Mouse (Mus musculus): Measurements from ENCODE around the gene Zbtb37. TPM values are rescaled to one million over a fixed set of nuclear protein-coding genes. Genes with fewer than 3 reads are reported as not detected.

Gene Zbtb37
- polyA plus RNA-seq, 1 experiment from 2014 or later: 10.5 TPM

GRCm38 (mm10) chr1:161041261-161042020 lies 6.8 kb upstream of the Zbtb37 start:
- H3K4me2 ChIP-seq (ENCODE audit: low read length): no peak overlapping the region
- 0 out of 2 replicates have a peak overlapping the region, but pooled peaks have one; percentile 24 for H3K27ac ChIP-seq (ENCODE audit: low read depth, low read length)
- peaks cover 72% of the 10 kb centered on the region for H3K36me3 ChIP-seq (ENCODE audit: control insufficient read depth, insufficient read depth, low read length)
- no peak overlapping the region for H3K9ac ChIP-seq (ENCODE audit: low read length)
- H3K4me1 ChIP-seq (ENCODE audit: control insufficient read depth, insufficient read depth, low read length): peaks cover 10% of the 10 kb centered on the region
- H3K9me3 ChIP-seq (replicated peaks; ENCODE audit: control insufficient read depth, low read length): no peaks in the 10 kb centered on the region
- no peak for ATAC-seq
- no peaks in the 10 kb centered on the region for H3K27me3 ChIP-seq (replicated peaks; ENCODE audit: control insufficient read depth, insufficient read depth, low read length)
- WGBS: 89% methylated on average over 7 of the region's 7 CpGs
- H3K4me3 ChIP-seq (ENCODE audit: low read depth, low read length): no peak overlapping the region
- DNase-seq (ENCODE audit: low spot score): no peak

GRCm38 (mm10) chr1:161040855-161041254 lies 6.2 kb upstream of the Zbtb37 start:
- DNase-seq (ENCODE audit: low spot score): no peak
- no peak overlapping the region for H3K4me2 ChIP-seq (ENCODE audit: low read length)
- H3K27me3 ChIP-seq (replicated peaks; ENCODE audit: control insufficient read depth, insufficient read depth, low read length): no peaks in the 10 kb centered on the region
- no peak overlapping the region for H3K4me3 ChIP-seq (ENCODE audit: low read depth, low read length)
- ATAC-seq: no peak
- H3K9ac ChIP-seq (ENCODE audit: low read length): no peak overlapping the region
- no peaks in the 10 kb centered on the region for H3K9me3 ChIP-seq (replicated peaks; ENCODE audit: control insufficient read depth, low read length)
- peaks cover 72% of the 10 kb centered on the region for H3K36me3 ChIP-seq (ENCODE audit: control insufficient read depth, insufficient read depth, low read length)
- no peak overlapping the region for H3K27ac ChIP-seq (ENCODE audit: low read depth, low read length)
- peaks cover 11% of the 10 kb centered on the region for H3K4me1 ChIP-seq (ENCODE audit: control insufficient read depth, insufficient read depth, low read length)

- Histone ChIP-seq H3K9me3 (replicated peaks; ENCODE audit: control insufficient read depth, low read length) (no peaks in the 10 kb centered on the region), H3K27me3 (replicated peaks; ENCODE audit: control insufficient read depth, insufficient read depth, low read length) (no peaks in the 10 kb centered on the region), H3K4me1 (ENCODE audit: control insufficient read depth, insufficient read depth, low read length) (peaks cover 11% of the 10 kb centered on the region), H3K36me3 (ENCODE audit: control insufficient read depth, insufficient read depth, low read length) (peaks cover 72% of the 10 kb centered on the region), H3K4me2 (ENCODE audit: low read length) (no peak overlapping the region), H3K9ac (ENCODE audit: low read length) (no peak overlapping the region), H3K27ac (ENCODE audit: low read depth, low read length) (no peak overlapping the region), H3K4me3 (ENCODE audit: low read depth, low read length) (no peak overlapping the region)
- peak; percentile 1 for DNase-seq (ENCODE audit: low spot score)
- 47% methylated on average over 1 of the region's 1 CpGs for WGBS
- no peak for ATAC-seq
Observed at GRCm38 (mm10) chr1:161040426-161040770, 5.7 kb upstream of the Zbtb37 start.

GRCm38 (mm10) chr1:161039741-161040425 lies 5.2 kb upstream of the Zbtb37 start:
- ATAC-seq: peak; percentile 11; the same call in 1 of the 2 replicates

GRCm38 (mm10) chr1:161038968-161039721 lies 4.5 kb upstream of the Zbtb37 start:
- Histone ChIP-seq H3K36me3 (ENCODE audit: control insufficient read depth, insufficient read depth, low read length) (peaks cover 66% of the 10 kb centered on the region), H3K4me3 (ENCODE audit: low read depth, low read length) (no peak overlapping the region), H3K27me3 (replicated peaks; ENCODE audit: control insufficient read depth, insufficient read depth, low read length) (no peaks in the 10 kb centered on the region), H3K9ac (ENCODE audit: low read length) (no peak overlapping the region), H3K4me1 (ENCODE audit: control insufficient read depth, insufficient read depth, low read length) (peaks cover 11% of the 10 kb centered on the region), H3K9me3 (replicated peaks; ENCODE audit: control insufficient read depth, low read length) (no peaks in the 10 kb centered on the region), H3K27ac (ENCODE audit: low read depth, low read length) (peak overlapping the region; percentile 52; the same call in 1 of the 2 replicates), H3K4me2 (ENCODE audit: low read length) (no peak overlapping the region)
- ATAC-seq: no peak
- 5% methylated on average over 3 of the region's 3 CpGs for WGBS
- peak; percentile 10 for DNase-seq (ENCODE audit: low spot score)

More at GRCm38 (mm10) chr1:161039741-161040425, 5.2 kb upstream of the Zbtb37 start:
- H3K4me3 ChIP-seq (ENCODE audit: low read depth, low read length): no peak overlapping the region
- H3K9me3 ChIP-seq (replicated peaks; ENCODE audit: control insufficient read depth, low read length): no peaks in the 10 kb centered on the region
- H3K4me1 ChIP-seq (ENCODE audit: control insufficient read depth, insufficient read depth, low read length): peaks cover 11% of the 10 kb centered on the region
- peak; percentile 24 for DNase-seq (ENCODE audit: low spot score)
- peak overlapping the region; percentile 8; the same call in 1 of the 2 replicates for H3K9ac ChIP-seq (ENCODE audit: low read length)
- H3K27ac ChIP-seq (ENCODE audit: low read depth, low read length): peak overlapping the region; percentile 27; the same call in 1 of the 2 replicates
- peaks cover 67% of the 10 kb centered on the region for H3K36me3 ChIP-seq (ENCODE audit: control insufficient read depth, insufficient read depth, low read length)
- no peaks in the 10 kb centered on the region for H3K27me3 ChIP-seq (replicated peaks; ENCODE audit: control insufficient read depth, insufficient read depth, low read length)
- no peak overlapping the region for H3K4me2 ChIP-seq (ENCODE audit: low read length)
- WGBS: 9% methylated on average over 3 of the region's 3 CpGs

GRCm38 (mm10) chr1:161038004-161038403 lies 3.4 kb upstream of the Zbtb37 start:
- Histone ChIP-seq H3K9ac (ENCODE audit: low read length) (peak overlapping the region; percentile 46; the same call in 1 of the 2 replicates), H3K4me1 (ENCODE audit: control insufficient read depth, insufficient read depth, low read length) (peaks cover 18% of the 10 kb centered on the region), H3K27me3 (replicated peaks; ENCODE audit: control insufficient read depth, insufficient read depth, low read length) (no peaks in the 10 kb centered on the region), H3K9me3 (replicated peaks; ENCODE audit: control insufficient read depth, low read length) (no peaks in the 10 kb centered on the region), H3K27ac (ENCODE audit: low read depth, low read length) (no peak overlapping the region), H3K4me2 (ENCODE audit: low read length) (peak overlapping the region; percentile 95), H3K36me3 (ENCODE audit: control insufficient read depth, insufficient read depth, low read length) (peaks cover 63% of the 10 kb centered on the region), H3K4me3 (ENCODE audit: low read depth, low read length) (peak overlapping the region; percentile 62)
- 23% methylated on average over 3 of the region's 3 CpGs for WGBS
- peak; percentile 1 for DNase-seq (ENCODE audit: low spot score)
- ATAC-seq: no peak

GRCm38 (mm10) chr1:161037599-161037998 lies 3.0 kb upstream of the Zbtb37 start:
- H3K4me3 ChIP-seq (ENCODE audit: low read depth, low read length): peak overlapping the region; percentile 62
- no peaks in the 10 kb centered on the region for H3K9me3 ChIP-seq (replicated peaks; ENCODE audit: control insufficient read depth, low read length)
- H3K27ac ChIP-seq (ENCODE audit: low read depth, low read length): no peak overlapping the region
- ATAC-seq (no peak), DNase-seq (ENCODE audit: low spot score) (peak; percentile 8)
- peaks cover 63% of the 10 kb centered on the region for H3K36me3 ChIP-seq (ENCODE audit: control insufficient read depth, insufficient read depth, low read length)
- no peaks in the 10 kb centered on the region for H3K27me3 ChIP-seq (replicated peaks; ENCODE audit: control insufficient read depth, insufficient read depth, low read length)
- WGBS: 21% methylated on average over 3 of the region's 3 CpGs
- peaks cover 18% of the 10 kb centered on the region for H3K4me1 ChIP-seq (ENCODE audit: control insufficient read depth, insufficient read depth, low read length)
- peak overlapping the region; percentile 95 for H3K4me2 ChIP-seq (ENCODE audit: low read length)
- H3K9ac ChIP-seq (ENCODE audit: low read length): peak overlapping the region; percentile 46; the same call in 1 of the 2 replicates

- Histone ChIP-seq H3K27me3 (replicated peaks; ENCODE audit: control insufficient read depth, insufficient read depth, low read length) (no peaks in the 10 kb centered on the region), H3K4me1 (ENCODE audit: control insufficient read depth, insufficient read depth, low read length) (peaks cover 18% of the 10 kb centered on the region), H3K36me3 (ENCODE audit: control insufficient read depth, insufficient read depth, low read length) (peaks cover 65% of the 10 kb centered on the region), H3K4me2 (ENCODE audit: low read length) (peak overlapping the region; percentile 95), H3K9ac (ENCODE audit: low read length) (peak overlapping the region; percentile 85), H3K9me3 (replicated peaks; ENCODE audit: control insufficient read depth, low read length) (no peaks in the 10 kb centered on the region), H3K4me3 (ENCODE audit: low read depth, low read length) (peak overlapping the region; percentile 62), H3K27ac (ENCODE audit: low read depth, low read length) (no peak overlapping the region)
- DNase-seq (ENCODE audit: low spot score) (no peak), ATAC-seq (no peak)
- WGBS: 0% methylated on average over 1 of the region's 1 CpGs
Observed at GRCm38 (mm10) chr1:161037026-161037425, 2.4 kb upstream of the Zbtb37 start.

Measured in forebrain, embryonic 14.5 days (tissue).